Mouse (Mus musculus) lung, embryonic 15.5 days (tissue): ENCODE data around the gene Ap4e1. TPM values are rescaled to one million over a fixed set of nuclear protein-coding genes. Genes with fewer than 3 reads are reported as not detected.
"Not testable (repeated sequence)": the region's sequence is repeated elsewhere in the genome, so short reads cannot be mapped to it uniquely, and the experiment has no call there.

Experiments used
- ATAC-seq: fragments of 200-750 bp; cut with Nextera tagmentation; 2 replicates; pipeline ENCODE4 v1.8.0; 2017; ENCODE audit warnings: moderate number of reproducible peaks, borderline replicate concordance; ENCODE audit not compliant: low FRiP score, low TSS enrichment; ENCODE audit errors: extremely low read depth
- H3K27ac ChIP-seq: fragments of 300-500 bp; sonication (generic); 2 replicates; pipeline ENCODE4 v1.5.1; 2015; ENCODE audit warnings: moderate library complexity, mild to moderate bottlenecking, inconsistent platforms
- H3K27me3 ChIP-seq: fragments of 300-500 bp; sonication (generic); 2 replicates; pipeline ENCODE4 v1.6.1; 2015; ENCODE audit warnings: inconsistent platforms
- H3K36me3 ChIP-seq: fragments of 300-500 bp; sonication (generic); 2 replicates; pipeline ENCODE4 v1.6.1; 2015; ENCODE audit warnings: inconsistent platforms
- H3K4me1 ChIP-seq: fragments of 300-500 bp; sonication (generic); 2 replicates; pipeline ENCODE4 v1.6.1; 2015; ENCODE audit warnings: inconsistent platforms
- H3K4me2 ChIP-seq: fragments of 300-500 bp; sonication (generic); 2 replicates; pipeline ENCODE4 v1.6.1; 2015; ENCODE audit warnings: inconsistent platforms, mild to moderate bottlenecking, moderate library complexity
- H3K4me3 ChIP-seq: fragments of 300-500 bp; sonication (generic); 2 replicates; pipeline ENCODE4 v1.5.1; 2015; ENCODE audit warnings: mild to moderate bottlenecking, inconsistent platforms
- H3K9ac ChIP-seq: fragments of 300-500 bp; sonication (generic); 2 replicates; pipeline ENCODE4 v1.6.1; 2015; ENCODE audit warnings: inconsistent platforms
- H3K9me3 ChIP-seq: fragments of 300-500 bp; sonication (generic); 2 replicates; pipeline ENCODE4 v1.6.1; 2016; ENCODE audit warnings: inconsistent platforms
- WGBS: fragments of 180-500 bp; shearing (Covaris S2); methylation state at CpG from one replicate; pipeline ENCODE4 v1.1.7; 2015; 5-methylcytosine and 5-hydroxymethylcytosine counted together
- microRNA-seq: library from miRNA; unstranded; fragments of <30 nt; microRNA quantifications from one replicate; pipeline ENCODE4, GENCODE M21; 2016
- polyA plus RNA-seq: library from polyadenylated mRNA; unstranded; fragments of >200 nt; fragmentation: Nextera tagmentation; extraction: Ambion mirVana; gene quantifications from 2 replicates; pipeline ENCODE4 v1.2.1, GENCODE M21; 2015

Gene Ap4e1
- polyA plus RNA-seq, 1 experiment from 2014 or later: 11.3 TPM

- no peaks in the 10 kb centered on the region for H3K4me1 ChIP-seq
- ATAC-seq: no peak
- WGBS: 87% methylated on average over 11 of the region's 11 CpGs
Observed at GRCm38 (mm10) chr2:127079881-127080590, 71.5 kb downstream of the Ap4e1 start.

GRCm38 (mm10) chr2:127080591-127081218 lies 72.2 kb downstream of the Ap4e1 start:
- Histone ChIP-seq H3K4me1 (no peaks in the 10 kb centered on the region), H3K36me3 (no peaks in the 10 kb centered on the region), H3K9me3 (no peaks in the 10 kb centered on the region), H3K27ac (no peak overlapping the region), H3K9ac (no peak overlapping the region), H3K27me3 (no peaks in the 10 kb centered on the region), H3K4me2 (no peak overlapping the region), H3K4me3 (no peak overlapping the region)
- ATAC-seq: no peak
- WGBS: 86% methylated on average over 11 of the region's 11 CpGs

More at GRCm38 (mm10) chr2:127079881-127080590, 71.5 kb downstream of the Ap4e1 start:
- Histone ChIP-seq H3K9ac (no peak overlapping the region), H3K4me2 (no peak overlapping the region), H3K27ac (no peak overlapping the region), H3K4me3 (no peak overlapping the region), H3K9me3 (no peaks in the 10 kb centered on the region), H3K27me3 (no peaks in the 10 kb centered on the region), H3K36me3 (no peaks in the 10 kb centered on the region)

GRCm38 (mm10) chr2:127086235-127086634 lies 77.7 kb downstream of the Ap4e1 start:
- no peak overlapping the region for H3K9ac ChIP-seq
- H3K9me3 ChIP-seq: no peaks in the 10 kb centered on the region
- no peak for ATAC-seq
- no peaks in the 10 kb centered on the region for H3K4me1 ChIP-seq
- no peak overlapping the region for H3K4me2 ChIP-seq
- no peak overlapping the region for H3K4me3 ChIP-seq
- no peaks in the 10 kb centered on the region for H3K27me3 ChIP-seq
- H3K36me3 ChIP-seq: no peaks in the 10 kb centered on the region
- no peak overlapping the region for H3K27ac ChIP-seq
- WGBS: 74% methylated on average over 5 of the region's 5 CpGs

DNA sequence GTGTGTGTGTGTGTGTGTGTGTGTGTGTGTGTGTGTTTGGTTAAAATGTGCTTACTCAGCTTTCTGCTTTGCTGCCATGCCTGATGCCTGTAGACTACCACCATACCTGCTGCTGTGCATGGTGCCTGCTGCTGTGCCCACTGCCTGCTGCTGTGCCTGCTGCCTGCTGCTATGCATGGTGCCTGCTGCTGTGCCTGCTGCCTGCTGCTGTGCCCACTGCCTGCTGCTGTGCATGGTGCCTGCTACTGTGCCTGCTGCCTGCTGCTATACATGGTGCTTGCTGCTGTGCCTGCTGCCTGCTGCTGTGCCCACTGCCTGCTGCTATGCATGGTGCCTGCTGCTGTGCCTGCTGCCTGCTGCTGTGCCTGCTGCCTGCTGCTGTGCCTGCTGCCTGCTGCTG lies 81.6 kb downstream of the Ap4e1 start:
- not testable (repeated sequence) for H3K9me3 ChIP-seq, ATAC-seq, H3K9ac ChIP-seq, H3K27me3 ChIP-seq, H3K36me3 ChIP-seq, H3K4me2 ChIP-seq, H3K4me1 ChIP-seq, H3K4me3 ChIP-seq, H3K27ac ChIP-seq

DNA sequence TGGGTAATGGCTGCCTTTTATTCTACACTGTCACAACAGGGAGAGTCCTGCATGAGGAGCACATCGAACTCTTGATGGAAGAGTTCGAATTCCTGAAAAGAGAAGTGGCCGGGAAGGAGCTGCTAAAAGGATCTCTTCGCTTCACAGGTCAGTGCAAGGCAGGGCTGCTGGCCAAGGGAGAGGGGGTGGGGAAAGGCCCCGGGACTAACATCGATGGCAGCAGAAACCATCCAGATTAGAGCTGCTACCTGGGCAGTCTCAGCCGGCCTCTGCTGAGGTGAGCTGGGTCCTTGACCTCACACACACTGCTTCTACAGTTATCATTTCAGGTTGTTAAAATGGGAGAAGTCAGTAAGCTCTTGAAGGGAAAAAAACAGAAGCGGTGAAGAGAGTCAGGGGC lies 83.5 kb downstream of the Ap4e1 start:
- no peaks in the 10 kb centered on the region for H3K4me1 ChIP-seq
- no peak overlapping the region for H3K27ac ChIP-seq
- H3K27me3 ChIP-seq: no peaks in the 10 kb centered on the region
- WGBS: 65% methylated on average over 8 of the region's 8 CpGs
- H3K9me3 ChIP-seq: no peaks in the 10 kb centered on the region
- H3K9ac ChIP-seq: no peak overlapping the region
- H3K36me3 ChIP-seq: no peaks in the 10 kb centered on the region
- H3K4me3 ChIP-seq: no peak overlapping the region
- ATAC-seq: no peak
- no peak overlapping the region for H3K4me2 ChIP-seq

GRCm38 (mm10) chr2:127108986-127109385 lies 100.5 kb downstream of the Ap4e1 start:
- H3K4me3 ChIP-seq: no peak overlapping the region
- ATAC-seq: no peak
- no peak overlapping the region for H3K27ac ChIP-seq
- no peaks in the 10 kb centered on the region for H3K9me3 ChIP-seq
- H3K4me1 ChIP-seq: no peaks in the 10 kb centered on the region
- H3K9ac ChIP-seq: no peak overlapping the region
- H3K27me3 ChIP-seq: no peaks in the 10 kb centered on the region
- 88% methylated on average over 4 of the region's 4 CpGs for WGBS
- peaks cover 89% of the 10 kb centered on the region for H3K36me3 ChIP-seq
- no peak overlapping the region for H3K4me2 ChIP-seq

Small RNAs within 50 kb of the gene (microRNA-seq; reads per million reads assigned to microRNA genes)
- gene Gm24081: not detected

Other genes with a start within 250 kb of the Ap4e1 start
- 2.1 and 2.3 TPM in 2 replicates for gene Usp50, start 225.2 kb upstream of the Ap4e1 start, polyA plus RNA-seq
- 40.8 and 45.1 TPM in 2 replicates for gene Trpm7, start 132.5 kb upstream of the Ap4e1 start, polyA plus RNA-seq
- 40.7 and 42.1 TPM in 2 replicates for gene Sppl2a, start 75.5 kb upstream of the Ap4e1 start, polyA plus RNA-seq
- 52.9 and 54.2 TPM in 2 replicates for gene Blvra, start 61.9 kb downstream of the Ap4e1 start, polyA plus RNA-seq
- gene Ncaph, start 125.2 kb downstream of the Ap4e1 start, polyA plus RNA-seq: 109 and 113 TPM in 2 replicates
- 28.5 and 29.5 TPM in 2 replicates for gene Itpripl1, start 134.7 kb downstream of the Ap4e1 start, polyA plus RNA-seq
- gene 1810024B03Rik, start 199.6 kb downstream of the Ap4e1 start, polyA plus RNA-seq: 1.7 and 1.9 TPM in 2 replicates
- gene Snrnp200, start 199.7 kb downstream of the Ap4e1 start, polyA plus RNA-seq: 53.8 and 54.0 TPM in 2 replicates
- gene Ciao1, start 239.1 kb downstream of the Ap4e1 start, polyA plus RNA-seq: 64.4 and 67.9 TPM in 2 replicates
- gene Tmem127, start 239.2 kb downstream of the Ap4e1 start, polyA plus RNA-seq: 27.8 and 30.9 TPM in 2 replicates